Mouse (Mus musculus) midbrain, embryonic 13.5 days (tissue): ENCODE data around the gene Med29. TPM values are rescaled to one million over a fixed set of nuclear protein-coding genes. Genes with fewer than 3 reads are reported as not detected.

ENCODE experiments used
- ATAC-seq: fragments of 200-750 bp; cut with Nextera tagmentation; 2 replicates; pipeline ENCODE4 v1.8.0; 2017; ENCODE audit warnings: mild to moderate bottlenecking, moderate TSS enrichment, moderate library complexity
- H3K27ac ChIP-seq: fragments of 300-500 bp; sonication (generic); 2 replicates; pipeline ENCODE4 v1.5.1; 2015; ENCODE audit warnings: inconsistent platforms, mild to moderate bottlenecking, moderate library complexity
- H3K27me3 ChIP-seq: fragments of 300-500 bp; sonication (generic); 2 replicates; pipeline ENCODE4 v1.6.1; 2015; ENCODE audit warnings: mild to moderate bottlenecking, inconsistent platforms
- H3K36me3 ChIP-seq: fragments of 300-500 bp; sonication (generic); 2 replicates; pipeline ENCODE4 v1.6.1; 2015; ENCODE audit warnings: mild to moderate bottlenecking, inconsistent platforms
- H3K4me1 ChIP-seq: fragments of 300-500 bp; sonication (generic); replicated peaks from 2 replicates; pipeline ENCODE4 v1.6.1; 2015; ENCODE audit warnings: inconsistent platforms
- H3K4me2 ChIP-seq: fragments of 300-500 bp; sonication (generic); replicated peaks from 2 replicates; pipeline ENCODE4 v1.6.1; 2015; ENCODE audit warnings: moderate library complexity, mild to moderate bottlenecking, inconsistent platforms
- H3K4me3 ChIP-seq: fragments of 300-500 bp; sonication (generic); replicated peaks from 2 replicates; pipeline ENCODE4 v1.5.1; 2015; ENCODE audit warnings: mild to moderate bottlenecking, inconsistent platforms
- H3K9ac ChIP-seq: fragments of 300-500 bp; sonication (generic); replicated peaks from 2 replicates; pipeline ENCODE4 v1.6.1; 2015; ENCODE audit warnings: mild to moderate bottlenecking, inconsistent platforms
- H3K9me3 ChIP-seq: fragments of 300-500 bp; sonication (generic); 2 replicates; pipeline ENCODE4 v1.6.1; 2016; ENCODE audit warnings: mild to moderate bottlenecking, inconsistent platforms
- WGBS: fragments of 180-500 bp; shearing (Covaris S2); methylation state at CpG from one replicate; pipeline ENCODE4 v1.1.7; 2015; 5-methylcytosine and 5-hydroxymethylcytosine counted together
- polyA plus RNA-seq: library from polyadenylated mRNA; unstranded; fragments of >200 nt; fragmentation: Nextera tagmentation; extraction: Ambion mirVana; gene quantifications from 2 replicates; pipeline ENCODE4 v1.2.1, GENCODE M21; 2015

Med29 gene
- polyA plus RNA-seq, 1 experiment from 2014 or later = 49.5 TPM

- 61% methylated on average over 17 of the region's 17 CpGs for whole genome bisulfite sequencing
- peaks cover 59% of the 10 kb centered on the region for H3K4me1 ChIP-seq
- H3K36me3 ChIP-seq = peaks cover 4% of the 10 kb centered on the region; the same call in 1 of the 2 replicates
- H3K27me3 ChIP-seq = peaks cover 17% of the 10 kb centered on the region
- H3K9me3 ChIP-seq = no peaks in the 10 kb centered on the region
- peak within 1 kb of the TSS; percentile 77 for H3K9ac ChIP-seq
- no peak for ATAC-seq
- H3K27ac ChIP-seq = peak within 1 kb of the TSS; percentile 37
- peak within 1 kb of the TSS; percentile 49 for H3K4me3 ChIP-seq
- peak within 1 kb of the TSS; percentile 79 for H3K4me2 ChIP-seq
These were observed 12.1 kb downstream of the Med29 start, which contains the start of gene Zfp36 for GRCm38 (mm10) chr7:28380237-28381016. Gene Zfp36 (minus strand): TSS chr7:28380253.

- Histone ChIP-seq H3K36me3 (no peaks in the 10 kb centered on the region), H3K4me2 (peak overlapping the region; percentile 79), H3K27me3 (peaks cover 17% of the 10 kb centered on the region), H3K9ac (peak overlapping the region; percentile 77), H3K4me3 (peak overlapping the region; percentile 49), H3K4me1 (peaks cover 64% of the 10 kb centered on the region), H3K27ac (peak overlapping the region; percentile 37), H3K9me3 (no peaks in the 10 kb centered on the region)
- under 1% methylated on average over 53 of the region's 53 CpGs for WGBS
- peak; percentile 48 for ATAC-seq
These were observed 13.5 kb downstream of the Med29 start for GRCm38 (mm10) chr7:28378769-28379651.

- H3K9ac ChIP-seq = peak overlapping the region; percentile 77
- WGBS = 50% methylated on average over 32 of the region's 32 CpGs
- H3K4me2 ChIP-seq = peak overlapping the region; percentile 79
- no peaks in the 10 kb centered on the region for H3K36me3 ChIP-seq
- peaks cover 17% of the 10 kb centered on the region for H3K27me3 ChIP-seq
- no peak overlapping the region for H3K27ac ChIP-seq
- ATAC-seq = no peak
- no peaks in the 10 kb centered on the region for H3K9me3 ChIP-seq
- H3K4me3 ChIP-seq = peak overlapping the region; percentile 49
- peaks cover 64% of the 10 kb centered on the region for H3K4me1 ChIP-seq
These were observed 14.3 kb downstream of the Med29 start for GRCm38 (mm10) chr7:28378066-28378690.

- Histone ChIP-seq H3K4me3 (peak overlapping the region; percentile 49; the same call in 1 of the 2 replicates), H3K27me3 (peaks cover 17% of the 10 kb centered on the region), H3K4me2 (peak overlapping the region; percentile 79), H3K27ac (no peak overlapping the region), H3K4me1 (peaks cover 57% of the 10 kb centered on the region), H3K36me3 (no peaks in the 10 kb centered on the region), H3K9me3 (no peaks in the 10 kb centered on the region), H3K9ac (peak overlapping the region; percentile 28; the same call in 1 of the 2 replicates)
- WGBS = 80% methylated on average over 18 of the region's 18 CpGs
- ATAC-seq = no peak
These were observed 15.1 kb downstream of the Med29 start for GRCm38 (mm10) chr7:28377190-28378065.

GRCm38 (mm10) chr7:28376011-28376771 lies 16.3 kb downstream of the Med29 start:
- no peaks in the 10 kb centered on the region for H3K36me3 ChIP-seq
- H3K27me3 ChIP-seq = peaks cover 15% of the 10 kb centered on the region
- no peak for ATAC-seq
- H3K9me3 ChIP-seq = no peaks in the 10 kb centered on the region
- H3K4me3 ChIP-seq = peak overlapping the region; percentile 42
- peak overlapping the region; percentile 60 for H3K9ac ChIP-seq
- H3K4me2 ChIP-seq = peak overlapping the region; percentile 59
- H3K4me1 ChIP-seq = peaks cover 50% of the 10 kb centered on the region
- WGBS = 4% methylated on average over 30 of the region's 30 CpGs
- peak overlapping the region; percentile 82 for H3K27ac ChIP-seq

- ATAC-seq = peak; percentile 35
- peaks cover 11% of the 10 kb centered on the region for H3K27me3 ChIP-seq
- H3K9ac ChIP-seq = peak overlapping the region; percentile 60
- no peaks in the 10 kb centered on the region for H3K9me3 ChIP-seq
- H3K27ac ChIP-seq = peak overlapping the region; percentile 82
- no peaks in the 10 kb centered on the region for H3K36me3 ChIP-seq
- H3K4me1 ChIP-seq = peaks cover 51% of the 10 kb centered on the region
- WGBS = under 1% methylated on average over 30 of the region's 36 CpGs
- peak overlapping the region; percentile 59 for H3K4me2 ChIP-seq
- peak overlapping the region; percentile 42 for H3K4me3 ChIP-seq
These were observed 17.2 kb downstream of the Med29 start for GRCm38 (mm10) chr7:28375176-28375921.

- H3K4me1 ChIP-seq = peaks cover 58% of the 10 kb centered on the region
- peak overlapping the region; percentile 82; the same call in 1 of the 2 replicates for H3K27ac ChIP-seq
These were observed 17.9 kb downstream of the Med29 start for GRCm38 (mm10) chr7:28374647-28375046.

GRCm38 (mm10) chr7:28373891-28374495 lies 18.5 kb downstream of the Med29 start:
- Histone ChIP-seq H3K4me2 (no peak overlapping the region), H3K9me3 (no peaks in the 10 kb centered on the region), H3K27me3 (peaks cover 11% of the 10 kb centered on the region), H3K27ac (peak overlapping the region; percentile 30), H3K4me3 (no peak overlapping the region), H3K4me1 (peaks cover 54% of the 10 kb centered on the region), H3K36me3 (peaks cover 3% of the 10 kb centered on the region; the same call in 1 of the 2 replicates), H3K9ac (no peak overlapping the region)
- no peak for ATAC-seq
- WGBS = 83% methylated on average over 7 of the region's 7 CpGs

More at GRCm38 (mm10) chr7:28374647-28375046, 17.9 kb downstream of the Med29 start:
- WGBS = 83% methylated on average over 10 of the region's 10 CpGs
- H3K27me3 ChIP-seq = peaks cover 11% of the 10 kb centered on the region
- 0 out of 2 replicates have a peak overlapping the region, but pooled peaks have one; percentile 59 for H3K4me2 ChIP-seq
- H3K36me3 ChIP-seq = no peaks in the 10 kb centered on the region
- 0 out of 2 replicates have a peak overlapping the region, but pooled peaks have one; percentile 42 for H3K4me3 ChIP-seq
- no peak overlapping the region for H3K9ac ChIP-seq
- H3K9me3 ChIP-seq = no peaks in the 10 kb centered on the region
- no peak for ATAC-seq

- H3K9me3 ChIP-seq = no peaks in the 10 kb centered on the region
- no peak overlapping the region for H3K9ac ChIP-seq
- H3K36me3 ChIP-seq = peaks cover 5% of the 10 kb centered on the region
- peaks cover 11% of the 10 kb centered on the region for H3K27me3 ChIP-seq
- peak overlapping the region; percentile 95 for H3K4me2 ChIP-seq
- H3K27ac ChIP-seq = peak overlapping the region; percentile 88
- peaks cover 45% of the 10 kb centered on the region for H3K4me1 ChIP-seq
- peak; percentile 4 for ATAC-seq
- under 1% methylated on average over 9 of the region's 9 CpGs for WGBS
- H3K4me3 ChIP-seq = peak overlapping the region; percentile 82
These were observed 19.4 kb downstream of the Med29 start for GRCm38 (mm10) chr7:28373131-28373581.
